Mouse (Mus musculus) kidney, adult 8-10 months (tissue): Measurements from ENCODE around the gene Acvr1c.

Source experiments
- DNase-seq, 2 experiments: peaks; one replicate each; pipeline ENCODE4 v3.0.0; 2022

The Acvr1c gene

DNA sequence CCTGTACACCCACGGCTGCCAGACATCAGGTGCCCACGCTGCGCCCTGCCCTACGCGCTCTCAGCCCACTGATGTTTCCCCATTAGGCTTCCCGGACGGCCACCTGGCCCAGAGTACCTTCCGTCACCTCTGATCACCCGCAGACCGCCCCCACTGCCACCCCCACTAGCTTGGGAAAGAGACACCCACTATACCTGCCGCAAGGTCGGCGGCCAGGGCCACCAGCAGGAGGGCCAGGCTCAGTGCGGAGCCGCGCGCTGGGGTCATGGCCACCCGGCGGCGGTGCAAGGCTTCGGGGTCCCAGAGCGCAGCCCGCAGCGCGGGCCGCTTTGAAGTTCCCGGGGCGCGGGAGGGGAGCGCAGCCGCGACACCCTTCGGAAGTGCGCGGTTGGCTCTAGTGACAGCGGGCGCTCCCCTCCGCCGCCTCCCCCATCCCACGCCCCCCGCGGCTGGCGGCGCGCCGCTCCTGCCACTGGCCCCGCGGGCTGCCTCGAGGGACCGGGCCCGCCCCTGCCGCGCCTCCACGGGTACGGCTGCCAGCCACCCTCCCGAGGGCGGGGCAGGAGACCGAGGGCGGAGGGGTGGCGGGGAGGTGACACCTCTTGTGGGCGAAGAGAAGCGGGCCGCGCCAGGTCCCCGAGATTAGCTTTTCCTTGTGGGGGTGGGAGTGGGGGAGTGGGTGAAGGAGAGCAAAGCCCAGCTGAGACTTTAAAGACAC is at the start of gene Acvr1c:
Gene Acvr1c (minus strand): TSS at position 482 of the 718 bp plus-strand sequence.
- peak in 1 of 2 experiments; percentile 6 for DNase-seq

DNA sequence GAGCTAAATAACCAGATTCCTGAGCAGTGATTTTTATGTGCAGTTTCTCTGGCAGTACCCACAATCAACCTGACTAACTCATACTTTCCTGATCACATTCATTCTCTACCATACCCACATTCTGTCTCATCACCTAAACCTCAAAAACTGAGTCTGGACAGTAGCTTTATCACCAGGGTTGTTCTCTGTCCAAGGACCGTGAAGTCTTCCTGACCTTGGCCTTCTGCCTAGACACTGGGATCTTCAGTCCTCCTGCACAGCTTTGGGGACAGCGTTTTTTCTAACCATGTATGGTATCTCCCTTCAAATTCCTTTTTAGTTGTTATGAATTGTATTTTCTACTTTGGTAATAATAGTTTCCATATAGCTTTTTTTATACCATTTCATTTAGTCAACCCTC is 45.8 kb upstream of the Acvr1c start:
- DNase-seq, result no peak

DNA sequence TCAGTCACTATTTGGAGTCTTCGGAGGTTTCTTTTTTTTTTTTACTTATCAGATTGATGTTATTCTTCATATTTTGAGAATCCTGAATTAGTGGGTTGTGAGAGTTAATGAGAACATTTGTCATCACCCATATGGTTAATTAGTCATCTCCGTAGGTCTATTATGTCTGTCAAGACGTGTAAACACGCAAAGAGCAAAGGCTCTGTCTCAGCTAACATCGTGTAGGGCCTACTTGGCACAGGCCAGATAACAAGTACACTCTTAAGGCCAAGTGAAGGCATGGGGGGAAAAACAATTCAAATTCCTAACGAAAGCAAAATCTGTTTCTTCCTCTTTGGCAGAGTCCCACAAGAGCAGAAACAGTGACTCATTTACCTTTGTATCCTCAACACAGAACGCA is 30.9 kb upstream of the Acvr1c start:
- DNase-seq, result no peak

DNA sequence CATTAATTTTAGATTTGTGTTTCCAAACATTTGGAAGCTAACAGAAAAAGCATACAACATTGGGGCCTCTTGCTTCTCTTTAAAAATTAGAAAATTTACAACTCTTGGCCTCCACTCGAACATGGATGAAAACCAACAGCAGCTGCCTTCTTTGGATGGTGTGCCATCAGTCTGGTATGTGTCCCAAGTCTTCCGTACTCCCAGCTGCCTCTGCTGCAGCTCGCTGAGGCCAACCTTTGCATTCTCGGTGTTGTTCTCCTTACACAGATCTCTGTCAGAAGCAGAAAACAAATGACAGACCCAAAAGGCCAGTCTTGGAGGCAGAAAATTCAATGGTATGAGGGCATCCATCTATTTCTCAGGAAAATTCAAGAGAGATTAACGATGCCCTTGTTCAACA is 22.3 kb upstream of the Acvr1c start:
- DNase-seq, result no peak

DNA sequence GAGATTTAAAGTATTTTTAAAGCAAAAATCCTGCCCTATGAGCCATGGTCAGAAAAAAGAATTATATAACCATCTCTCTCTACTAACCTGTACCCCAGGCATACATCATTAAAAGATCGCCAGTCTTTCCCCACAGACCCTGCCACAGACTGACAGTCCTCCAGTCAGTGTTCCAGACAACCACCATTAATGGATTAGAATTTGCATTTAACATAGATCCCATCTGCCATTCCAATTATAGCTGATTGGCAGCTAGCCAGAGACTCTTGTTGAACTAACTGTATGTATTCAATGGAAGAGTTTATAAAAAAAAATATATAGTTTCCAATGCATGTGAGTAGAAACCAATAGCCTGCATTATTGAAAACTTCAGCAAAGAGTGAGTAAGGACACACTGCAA is 21.8 kb upstream of the Acvr1c start:
- no peak for DNase-seq

DNA sequence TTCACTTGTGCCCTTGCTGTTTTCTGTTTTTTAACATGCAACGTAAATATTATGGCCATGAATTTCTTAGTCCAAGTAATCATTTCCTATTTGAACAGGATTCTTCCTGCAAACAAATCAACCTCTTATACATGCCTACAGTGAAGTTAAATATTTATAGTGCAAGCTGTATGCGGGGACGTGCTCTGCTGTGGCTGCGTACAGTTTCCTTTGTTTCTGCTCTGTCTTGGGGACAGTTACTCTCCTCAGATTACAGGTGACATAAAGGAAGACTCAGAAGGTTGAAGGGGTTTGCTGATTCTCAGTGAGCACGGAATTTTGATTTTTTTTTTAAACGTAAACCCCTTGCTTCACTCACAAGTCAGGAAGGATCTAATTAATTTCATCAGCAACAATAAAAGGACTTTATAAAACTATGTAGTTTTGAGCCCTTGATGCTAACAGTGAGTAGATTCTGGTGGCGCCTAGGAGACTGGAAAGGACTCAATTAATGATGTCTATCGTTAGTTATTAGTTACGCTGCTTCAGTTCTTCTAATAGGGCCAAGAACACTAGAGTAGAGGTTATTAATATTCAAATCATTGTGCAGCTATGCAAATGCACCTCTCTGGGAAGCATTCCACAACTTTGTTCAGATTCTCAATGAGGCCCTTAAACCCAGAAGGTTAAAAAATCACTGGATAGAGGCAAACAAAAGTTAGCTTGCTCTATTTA is 19.9 kb upstream of the Acvr1c start:
- DNase-seq, result no peak

DNA sequence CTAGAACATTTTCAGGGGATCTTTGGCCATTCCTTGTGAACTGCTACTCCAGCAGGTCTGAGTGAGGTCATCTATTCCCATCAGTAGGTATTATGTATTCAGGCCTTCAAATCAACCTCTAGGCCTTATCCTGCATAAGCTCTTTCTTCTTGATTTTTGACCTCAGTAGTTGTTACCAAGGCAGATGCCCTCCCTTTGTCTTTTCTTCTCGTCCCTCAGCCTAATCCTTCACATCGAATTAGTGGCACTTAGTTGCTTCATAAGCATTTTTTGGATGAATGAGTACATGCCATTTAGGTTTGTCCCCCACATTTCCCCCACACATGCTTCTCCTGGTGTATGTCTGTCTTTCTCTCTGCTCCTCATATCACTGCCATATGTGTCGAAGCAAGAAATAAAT is 8.5 kb upstream of the Acvr1c start:
- DNase-seq, result no peak

- no peak for DNase-seq
Observed at GRCm38 (mm10) chr2:58361361-58362046, 3.8 kb upstream of the Acvr1c start.

- DNase-seq, result no peak
Observed at GRCm38 (mm10) chr2:58358132-58358460, 401 bp upstream of the Acvr1c start.

- no peak for DNase-seq
Observed at GRCm38 (mm10) chr2:58357068-58357413, 654 bp downstream of the Acvr1c start.

DNA sequence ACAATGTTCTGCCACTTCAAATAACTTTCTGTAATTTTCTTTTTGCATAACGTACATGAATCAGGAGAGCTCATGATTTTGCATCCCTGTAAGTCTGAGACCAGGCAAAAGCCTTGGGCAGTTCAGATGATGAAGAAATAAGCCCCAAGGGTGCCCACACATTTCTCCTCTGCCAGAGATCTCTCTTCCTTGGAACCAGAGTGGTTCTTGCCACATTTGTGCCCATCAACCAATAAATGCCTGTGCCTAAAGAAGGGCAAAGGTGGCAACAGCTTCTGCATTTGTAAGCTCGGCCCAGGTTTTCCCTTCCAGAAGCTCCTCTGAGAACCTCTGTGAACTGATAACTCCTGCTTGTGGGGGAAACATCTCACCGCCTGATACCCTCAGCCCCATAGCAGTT is 3.3 kb downstream of the Acvr1c start:
- no peak for DNase-seq

GRCm38 (mm10) chr2:58352846-58353245 is 4.8 kb downstream of the Acvr1c start:
- DNase-seq, result no peak

DNA sequence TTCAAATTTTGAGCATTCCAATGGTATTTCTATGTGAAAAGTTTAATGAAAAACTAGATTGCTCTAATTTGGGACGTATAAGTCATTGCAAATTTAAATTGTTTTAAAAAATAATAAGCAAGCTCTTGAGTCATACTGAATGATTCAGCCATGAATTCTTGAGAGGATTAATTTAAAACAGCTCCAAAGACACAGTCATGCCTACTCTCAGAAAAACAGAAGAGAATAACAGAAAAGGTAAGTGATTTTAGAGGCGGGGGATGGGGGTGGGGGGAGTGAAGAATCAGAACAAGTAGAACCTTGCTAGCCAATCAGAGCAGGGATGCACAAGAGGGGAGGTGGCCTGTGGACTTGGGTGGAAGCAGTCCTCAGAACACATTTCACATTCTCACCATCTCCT is 7.0 kb downstream of the Acvr1c start:
- no peak for DNase-seq

GRCm38 (mm10) chr2:58336730-58337129 is 21.0 kb downstream of the Acvr1c start:
- no peak for DNase-seq

- DNase-seq, result no peak
Observed at GRCm38 (mm10) chr2:58329589-58329988, 28.1 kb downstream of the Acvr1c start.

DNA sequence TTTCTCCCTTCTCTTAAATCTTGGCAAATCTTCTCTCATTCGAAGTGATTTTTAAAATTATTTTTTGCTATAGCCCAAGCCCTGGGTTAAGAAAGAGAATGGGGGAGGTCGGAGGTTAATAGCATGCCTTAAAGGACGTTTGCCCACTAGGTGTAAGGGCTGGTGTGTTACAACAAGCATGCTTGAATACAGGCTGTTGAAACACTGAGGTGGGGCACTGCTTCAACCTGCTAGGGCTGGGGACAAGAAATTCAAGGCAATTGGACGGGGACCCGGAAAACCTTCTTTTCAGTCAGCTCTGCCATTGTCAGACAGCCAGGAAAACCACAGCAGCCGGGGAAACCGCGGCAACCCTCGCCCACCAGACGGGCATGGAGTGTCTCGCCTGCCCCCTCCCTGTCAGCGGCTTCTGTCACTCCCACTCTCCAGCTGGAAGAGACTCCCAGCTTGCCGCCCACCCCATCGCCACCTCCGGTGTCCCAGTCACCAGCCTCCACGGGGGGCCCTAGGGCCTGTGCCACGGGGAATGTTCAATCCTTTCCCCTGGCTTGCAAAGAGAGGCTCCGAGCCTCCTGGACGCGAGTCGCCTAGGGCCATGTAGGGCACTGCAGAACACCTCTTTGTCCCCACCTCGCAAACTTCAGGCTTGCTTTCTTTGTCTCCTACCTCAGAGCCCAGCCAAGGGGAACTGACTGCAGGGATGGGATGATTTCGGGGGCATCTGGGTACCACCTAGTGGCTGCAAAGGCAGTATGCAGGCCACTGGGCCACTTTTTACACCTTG is 33.4 kb downstream of the Acvr1c start:
- DNase-seq, result no peak

DNA sequence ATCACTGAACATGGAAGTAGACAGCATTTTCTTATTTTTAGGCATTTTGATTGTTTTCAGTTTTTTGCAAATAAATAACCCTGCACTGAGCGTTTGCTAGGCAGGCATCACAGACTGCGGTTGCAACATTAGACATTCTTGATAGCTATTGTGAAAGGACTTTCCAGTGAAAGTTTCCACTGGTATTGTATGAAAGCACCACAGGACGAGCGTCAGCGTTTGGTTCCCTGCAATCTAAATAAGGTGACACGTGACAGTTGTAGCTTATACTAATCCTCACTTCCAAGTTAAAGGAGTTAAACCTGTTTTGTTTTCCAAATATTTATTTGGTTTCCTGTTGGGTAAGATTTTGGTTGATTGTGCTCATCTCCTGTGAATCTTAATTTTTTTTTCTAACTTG is 34.4 kb downstream of the Acvr1c start:
- no peak for DNase-seq

DNA sequence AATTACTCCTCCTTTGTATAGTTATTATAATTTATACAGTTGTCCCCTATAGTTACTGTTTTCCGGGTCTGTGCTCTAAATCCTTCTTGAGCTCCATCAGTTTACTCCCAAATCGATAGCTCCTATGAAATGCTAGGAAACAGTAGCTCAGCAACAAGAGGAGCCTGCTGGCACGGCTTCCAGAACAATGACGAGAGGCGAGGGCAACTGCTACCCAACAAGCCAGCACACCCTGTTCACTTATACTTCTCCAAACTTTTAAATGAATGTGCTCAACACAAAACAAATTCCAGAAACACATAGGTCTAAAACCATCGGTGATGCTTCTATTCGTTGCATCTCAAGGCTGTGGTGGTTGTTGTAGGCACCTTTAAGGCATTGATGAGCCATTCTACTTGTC is 41.5 kb downstream of the Acvr1c start:
- no peak for DNase-seq

- DNase-seq, result no peak
Observed at GRCm38 (mm10) chr2:58309695-58310094, 48.0 kb downstream of the Acvr1c start.

DNA sequence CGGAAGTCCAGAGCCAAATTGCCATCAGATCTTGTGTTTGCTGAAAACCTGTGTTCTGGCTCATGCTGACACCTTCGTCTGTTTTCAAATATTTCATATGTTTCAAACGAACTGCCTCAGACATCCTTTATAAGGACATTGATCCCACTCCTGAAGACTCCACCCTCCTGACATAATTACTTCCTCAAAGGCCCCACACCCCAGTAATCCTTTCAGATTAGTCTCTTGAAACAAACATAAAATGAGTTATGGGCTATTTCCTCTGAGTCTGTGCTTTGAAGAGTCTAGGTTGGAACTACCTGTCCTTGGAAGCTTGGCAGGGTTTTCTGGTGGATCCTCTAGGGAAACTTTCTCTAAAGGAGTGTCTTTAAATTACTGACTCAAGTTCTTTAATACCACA is 53.2 kb downstream of the Acvr1c start:
- DNase-seq, result no peak

DNA sequence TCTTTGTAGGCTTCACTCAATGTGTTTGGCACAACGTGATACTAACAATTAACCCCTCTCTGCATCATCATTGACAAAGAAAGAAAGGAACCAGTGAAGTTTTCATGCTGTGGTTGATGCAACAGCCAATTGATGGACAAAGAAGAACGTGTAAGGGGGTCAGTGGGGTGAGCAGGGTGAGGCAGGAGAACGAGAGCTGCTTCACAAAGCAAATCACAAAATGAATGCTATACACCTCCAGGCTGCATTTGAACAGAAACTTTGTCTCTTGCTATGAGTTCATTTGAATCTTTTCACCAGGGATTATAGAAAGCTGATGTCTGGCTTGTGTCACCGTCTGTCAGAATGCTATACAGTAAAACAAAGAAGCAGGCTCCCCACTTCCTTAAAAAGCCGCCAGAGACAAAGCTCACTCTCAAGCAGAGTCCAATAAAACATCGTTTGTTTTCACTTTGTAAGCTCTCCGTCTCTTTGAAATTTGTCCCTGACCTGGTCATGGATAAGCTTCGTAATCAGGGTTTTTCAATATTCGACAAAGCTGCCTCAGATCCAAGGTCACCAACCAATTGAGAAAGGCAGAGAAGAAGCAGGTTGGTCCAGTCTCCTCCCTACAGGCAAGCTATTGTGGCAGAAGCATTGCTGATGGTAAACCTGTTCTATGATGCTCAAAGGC is 67.8 kb downstream of the Acvr1c start:
- DNase-seq, result no peak

- DNase-seq, result no peak
Observed at GRCm38 (mm10) chr2:58289331-58289730, 68.4 kb downstream of the Acvr1c start.
